Mouse (Mus musculus) kidney, embryonic 16.5 days (tissue): Measurements from ENCODE around the gene Sct. TPM values are rescaled to one million over a fixed set of nuclear protein-coding genes. Genes with fewer than 3 reads are reported as not detected.
A peak's percentile ranks its signal among the peaks of the same experiment; 100 is the strongest.
"Not testable (repeated sequence)": the region's sequence is repeated elsewhere in the genome, so short reads cannot be mapped to it uniquely, and the experiment has no call there.

Experiments used
- ATAC-seq: fragments of 200-750 bp; cut with Nextera tagmentation; 2 replicates; pipeline ENCODE4 v1.8.0; 2017; ENCODE audit warnings: moderate TSS enrichment; ENCODE audit not compliant: low FRiP score, low TSS enrichment
- H3K27ac ChIP-seq: fragments of 300-500 bp; sonication (generic); 2 replicates; pipeline ENCODE4 v1.5.1; 2014; ENCODE audit warnings: low read length
- H3K27me3 ChIP-seq: fragments of 300-500 bp; sonication (generic); 2 replicates; pipeline ENCODE4 v1.6.1; 2014; ENCODE audit warnings: low read length, control low read depth, mixed read lengths; ENCODE audit not compliant: insufficient read depth
- H3K36me3 ChIP-seq: fragments of 300-500 bp; sonication (generic); 2 replicates; pipeline ENCODE4 v1.6.1; 2014; ENCODE audit warnings: low read length, control low read depth, mixed read lengths; ENCODE audit not compliant: insufficient read depth
- H3K4me1 ChIP-seq: fragments of 300-500 bp; sonication (generic); 2 replicates; pipeline ENCODE4 v1.6.1; 2014; ENCODE audit warnings: low read length, control low read depth, mixed read lengths; ENCODE audit not compliant: insufficient read depth
- H3K4me2 ChIP-seq: fragments of 300-500 bp; sonication (generic); replicated peaks from 2 replicates; pipeline ENCODE4 v1.6.1; 2014; ENCODE audit warnings: low read depth, low read length
- H3K4me3 ChIP-seq: fragments of 300-500 bp; sonication (generic); 2 replicates; pipeline ENCODE4 v1.5.1; 2014; ENCODE audit warnings: mild to moderate bottlenecking, low read length
- H3K9ac ChIP-seq: fragments of 300-500 bp; sonication (generic); replicated peaks from 2 replicates; pipeline ENCODE4 v1.6.1; 2014; ENCODE audit warnings: low read length
- H3K9me3 ChIP-seq: fragments of 300-500 bp; sonication (generic); 2 replicates; pipeline ENCODE4 v1.6.1; 2016; ENCODE audit warnings: low read length, control low read depth
- WGBS: fragments of 180-500 bp; shearing (Covaris S2); extraction: QIAGEN DNeasy Blood & Tissue Kit; methylation state at CpG from one replicate; pipeline ENCODE4 v1.1.7; 2014; 5-methylcytosine and 5-hydroxymethylcytosine counted together
- polyA plus RNA-seq: library from polyadenylated mRNA; unstranded; fragments of >200 nt; fragmentation: Nextera tagmentation; extraction: Ambion mirVana; gene quantifications from 2 replicates; pipeline ENCODE4 v1.2.1, GENCODE M21; 2015

The Sct gene
- polyA plus RNA-seq, 1 experiment from 2014 or later, result 47.1 TPM

- H3K4me2 ChIP-seq, H3K9me3 ChIP-seq, H3K27ac ChIP-seq, ATAC-seq, H3K9ac ChIP-seq, H3K4me1 ChIP-seq, H3K27me3 ChIP-seq, H3K4me3 ChIP-seq: not testable (repeated sequence)
- WGBS, result 90% methylated on average over 4 of the region's 4 CpGs
- peaks cover 66% of the 10 kb centered on the region for H3K36me3 ChIP-seq
These were observed 28.4 kb downstream of the Sct start for GRCm38 (mm10) chr7:141250486-141250885.

- H3K4me2 ChIP-seq, result no peak overlapping the region
- no peaks in the 10 kb centered on the region for H3K9me3 ChIP-seq
- 98% methylated on average over 9 of the region's 10 CpGs for WGBS
- peaks cover 29% of the 10 kb centered on the region for H3K36me3 ChIP-seq
- H3K27ac ChIP-seq, result no peak overlapping the region
- H3K4me1 ChIP-seq, result peaks cover 20% of the 10 kb centered on the region
- no peak overlapping the region for H3K9ac ChIP-seq
- no peaks in the 10 kb centered on the region for H3K27me3 ChIP-seq
- no peak overlapping the region for H3K4me3 ChIP-seq
- no peak for ATAC-seq
These were observed 47.4 kb downstream of the Sct start for GRCm38 (mm10) chr7:141231551-141231950.

GRCm38 (mm10) chr7:141231111-141231510 is 47.8 kb downstream of the Sct start:
- Histone ChIP-seq H3K9ac (no peak overlapping the region), H3K36me3 (peaks cover 29% of the 10 kb centered on the region), H3K4me3 (no peak overlapping the region), H3K4me1 (peaks cover 20% of the 10 kb centered on the region), H3K27ac (no peak overlapping the region), H3K27me3 (no peaks in the 10 kb centered on the region), H3K4me2 (no peak overlapping the region), H3K9me3 (no peaks in the 10 kb centered on the region)
- ATAC-seq, result no peak
- WGBS, result 88% methylated on average over 3 of the region's 3 CpGs

GRCm38 (mm10) chr7:141230570-141230969 is 48.4 kb downstream of the Sct start:
- Histone ChIP-seq H3K4me2 (no peak overlapping the region), H3K9ac (0 out of 2 replicates have a peak overlapping the region, but pooled peaks have one; percentile 92), H3K27me3 (no peaks in the 10 kb centered on the region), H3K36me3 (peaks cover 29% of the 10 kb centered on the region), H3K27ac (no peak overlapping the region), H3K4me1 (peaks cover 20% of the 10 kb centered on the region), H3K4me3 (no peak overlapping the region), H3K9me3 (no peaks in the 10 kb centered on the region)
- ATAC-seq, result no peak
- 90% methylated on average over 4 of the region's 4 CpGs for WGBS

GRCm38 (mm10) chr7:141229702-141230101 is 49.2 kb downstream of the Sct start:
- Histone ChIP-seq H3K9ac (peak overlapping the region; percentile 92), H3K36me3 (peaks cover 20% of the 10 kb centered on the region), H3K4me3 (peak overlapping the region; percentile 99), H3K9me3 (no peaks in the 10 kb centered on the region), H3K27me3 (no peaks in the 10 kb centered on the region), H3K27ac (no peak overlapping the region), H3K4me1 (peaks cover 20% of the 10 kb centered on the region), H3K4me2 (peak overlapping the region; percentile 96)
- no peak for ATAC-seq
- WGBS, result 52% methylated on average over 6 of the region's 6 CpGs

Other genes starting within 250 kb of the Sct start
- gene B4galnt4, start 218.0 kb downstream of the Sct start, polyA plus RNA-seq, result 13.2 and 13.9 TPM in 2 replicates
- gene Pkp3, start 200.9 kb downstream of the Sct start, polyA plus RNA-seq, result 9.2 and 10.5 TPM in 2 replicates
- gene Sigirr, start 178.6 kb downstream of the Sct start, polyA plus RNA-seq, result 37.7 and 45.2 TPM in 2 replicates
- gene Ano9, start 161.3 kb downstream of the Sct start, polyA plus RNA-seq, result 8.0 and 8.6 TPM in 2 replicates
- gene Ptdss2, start 156.8 kb downstream of the Sct start, polyA plus RNA-seq, result 85.5 and 86.7 TPM in 2 replicates
- 141 and 155 TPM in 2 replicates for gene Rnh1, start 106.3 kb downstream of the Sct start, polyA plus RNA-seq
- 40.3 and 78.3 TPM in 2 replicates for gene Hras, start 85.1 kb downstream of the Sct start, polyA plus RNA-seq
- gene Lrrc56, start 85.0 kb downstream of the Sct start, polyA plus RNA-seq, result 13.5 and 15.1 TPM in 2 replicates
- gene Lmntd2, start 65.1 kb downstream of the Sct start, polyA plus RNA-seq, result 3.9 and 4.4 TPM in 2 replicates
- gene Rassf7, start 63.3 kb downstream of the Sct start, polyA plus RNA-seq, result 76.3 and 78.3 TPM in 2 replicates
- gene Phrf1, start 50.3 kb downstream of the Sct start, polyA plus RNA-seq, result 81.2 and 93.0 TPM in 2 replicates
- 3.2 and 6.0 TPM in 2 replicates for gene Irf7, start 12.7 kb downstream of the Sct start, polyA plus RNA-seq
- 15.4 and 16.3 TPM in 2 replicates for gene Cdhr5, start 2.3 kb downstream of the Sct start, polyA plus RNA-seq
- gene Drd4, start 12.9 kb upstream of the Sct start, polyA plus RNA-seq, result 1.3 and 1.5 TPM in 2 replicates
- gene Deaf1, start 48.6 kb upstream of the Sct start, polyA plus RNA-seq, result 77.4 and 87.5 TPM in 2 replicates
- 49.3 and 59.8 TPM in 2 replicates for gene Tmem80, start 48.6 kb upstream of the Sct start, polyA plus RNA-seq
- gene Eps8l2, start 59.7 kb upstream of the Sct start, polyA plus RNA-seq, result 59.4 and 62.9 TPM in 2 replicates
- 371 and 374 TPM in 2 replicates for gene Taldo1, start 113.1 kb upstream of the Sct start, polyA plus RNA-seq
- 63.7 and 65.3 TPM in 2 replicates for gene Gatd1, start 135.0 kb upstream of the Sct start, polyA plus RNA-seq
- 3.0 TPM in 2 replicates for gene Cend1, start 150.4 kb upstream of the Sct start, polyA plus RNA-seq
- gene Slc25a22, start 158.8 kb upstream of the Sct start, polyA plus RNA-seq, result 33.2 and 39.9 TPM in 2 replicates
- gene Pidd1, start 164.9 kb upstream of the Sct start, polyA plus RNA-seq, result 11.4 and 12.6 TPM in 2 replicates
- gene Rplp2, start 168.2 kb upstream of the Sct start, polyA plus RNA-seq, result 1,055 and 1,146 TPM in 2 replicates
- gene Pnpla2, start 176.1 kb upstream of the Sct start, polyA plus RNA-seq, result 47.0 and 51.5 TPM in 2 replicates
- gene Cracr2b, start 182.0 kb upstream of the Sct start, polyA plus RNA-seq, result 23.7 and 24.1 TPM in 2 replicates
- gene Cd151, start 188.3 kb upstream of the Sct start, polyA plus RNA-seq, result 48.4 and 54.3 TPM in 2 replicates
- 68.8 and 73.2 TPM in 2 replicates for gene Polr2l, start 196.0 kb upstream of the Sct start, polyA plus RNA-seq
- gene Tspan4, start 196.1 kb upstream of the Sct start, polyA plus RNA-seq, result 105 and 110 TPM in 2 replicates